11 mouse cellular contexts compared by ENCODE assay signal in genomic region chr17:28041298-28041697, GRCm38 (mm10). TPM values are rescaled to one million over a fixed set of nuclear protein-coding genes. Genes with fewer than 3 reads are reported as not detected.
DNase-seq lines count a peak whose midpoint lies in the region; ATAC-seq lines count a peak whose summit lies in the region.
"Had no signal": no experiment of that assay in that cellular context is flagged by ENCODE, and none has a peak within 500 bp of the region (broad histone marks: within the 10 kb centered on the region; RNA-seq: fewer than 3 reads in every experiment).

No protein-coding gene starts in this region.

- 85% methylated on average over 13 of the region's 13 CpGs for WGBS in embryonic facial prominence, embryonic 11.5 days
- WGBS in hindbrain, embryonic 12.5 days = 54% methylated on average over 13 of the region's 13 CpGs
- WGBS in midbrain, embryonic 15.5 days = 52% methylated on average over 13 of the region's 13 CpGs

- no peaks in the 10 kb centered on the region for H3K27me3 ChIP-seq in embryonic facial prominence, embryonic 11.5 days (ENCODE audit: control insufficient read depth, insufficient read depth, low read length)
- H3K27me3 ChIP-seq in hindbrain, embryonic 12.5 days = no peaks in the 10 kb centered on the region
- no peaks in the 10 kb centered on the region for H3K27me3 ChIP-seq in midbrain, embryonic 15.5 days (replicated peaks)

- H3K36me3 ChIP-seq in embryonic facial prominence, embryonic 11.5 days (replicated peaks; ENCODE audit: control insufficient read depth, insufficient read depth, low read depth, low read length) = no peaks in the 10 kb centered on the region
- peaks cover 14% of the 10 kb centered on the region; the same call in 1 of the 2 replicates for H3K36me3 ChIP-seq in hindbrain, embryonic 12.5 days
- no peaks in the 10 kb centered on the region for H3K36me3 ChIP-seq in midbrain, embryonic 15.5 days (replicated peaks)

- no peak overlapping the region; the same call in 1 of the 2 replicates for H3K4me2 ChIP-seq in embryonic facial prominence, embryonic 11.5 days (ENCODE audit: low read depth, low read length)
- peak overlapping the region; percentile 55 for H3K4me2 ChIP-seq in hindbrain, embryonic 12.5 days (replicated peaks)
- peak overlapping the region; percentile 55 for H3K4me2 ChIP-seq in midbrain, embryonic 15.5 days

- peak overlapping the region; percentile 39 for H3K9ac ChIP-seq in embryonic facial prominence, embryonic 11.5 days (replicated peaks; ENCODE audit: low read length)
- peak overlapping the region; percentile 67 for H3K9ac ChIP-seq in hindbrain, embryonic 12.5 days
- H3K9ac ChIP-seq in midbrain, embryonic 15.5 days = peak overlapping the region; percentile 44

- no peak overlapping the region for H3K4me3 ChIP-seq in embryonic facial prominence, embryonic 11.5 days (ENCODE audit: low read depth, low read length)
- peak overlapping the region; percentile 37 for H3K4me3 ChIP-seq in hindbrain, embryonic 12.5 days
- peak overlapping the region; percentile 35 for H3K4me3 ChIP-seq in midbrain, embryonic 15.5 days
- H3K4me3 ChIP-seq: heart, adult 2 months had no signal

- no peak for ATAC-seq in embryonic facial prominence, embryonic 11.5 days (replicated peaks; ENCODE audit: insufficient number of reproducible peaks, low FRiP score, low TSS enrichment, low read depth)
- ATAC-seq in hindbrain, embryonic 12.5 days (ENCODE audit: low FRiP score) = no peak
- no peak; the same call in 1 of the 2 replicates for ATAC-seq in midbrain, embryonic 15.5 days (replicated peaks)

- peaks cover 6% of the 10 kb centered on the region for H3K4me1 ChIP-seq in embryonic facial prominence, embryonic 11.5 days (ENCODE audit: control insufficient read depth, insufficient read depth, low read length)
- peaks cover 62% of the 10 kb centered on the region for H3K4me1 ChIP-seq in hindbrain, embryonic 12.5 days
- H3K4me1 ChIP-seq in midbrain, embryonic 15.5 days = peaks cover 63% of the 10 kb centered on the region

- 0 out of 2 replicates have a peak overlapping the region, but pooled peaks have one; percentile 2 for H3K27ac ChIP-seq in embryonic facial prominence, embryonic 11.5 days (replicated peaks; ENCODE audit: low read depth, low read length)
- peak overlapping the region; percentile 90 for H3K27ac ChIP-seq in hindbrain, embryonic 12.5 days
- peak overlapping the region; percentile 75 for H3K27ac ChIP-seq in midbrain, embryonic 15.5 days

- no peaks in the 10 kb centered on the region for H3K9me3 ChIP-seq in embryonic facial prominence, embryonic 11.5 days (replicated peaks; ENCODE audit: control insufficient read depth, low read length)
- H3K9me3 ChIP-seq in hindbrain, embryonic 12.5 days (replicated peaks) = no peaks in the 10 kb centered on the region
- H3K9me3 ChIP-seq in midbrain, embryonic 15.5 days = no peaks in the 10 kb centered on the region
- H3K9me3 ChIP-seq: G1E had no signal

- peak; percentile 44 for DNase-seq in embryo, embryonic 10 days (ENCODE audit: low spot score)
- DNase-seq in embryo, embryonic 9.5 days (ENCODE audit: extremely low spot score) = no peak
- DNase-seq in embryonic facial prominence, embryonic 11.5 days (ENCODE audit: low spot score) = no peak
- no peak for DNase-seq in thymus, postnatal 0 days (ENCODE audit: low spot score)
- no peak for DNase-seq in urinary bladder, postnatal 14 days (ENCODE audit: low spot score)
- DNase-seq in right cerebral cortex, postnatal 14 days = no peak
- DNase-seq: heart, adult 2 months; kidney, postnatal 36 days had no signal

RNA-seq across cellular contexts. Expression of gene Tcp11, which starts 39.1 kb away (rescaled TPM):
- 1.1 and 1.3 TPM in 2 replicates for polyA plus RNA-seq in embryonic facial prominence, embryonic 11.5 days (2014; fragmentation: Nextera tagmentation; extraction: Ambion mirVana)
- polyA plus RNA-seq in hindbrain, embryonic 12.5 days (2016; fragmentation: Nextera tagmentation; extraction: Ambion mirVana) = 1.9 and 2.6 TPM in 2 replicates
- polyA plus RNA-seq in midbrain, embryonic 15.5 days (2015; fragmentation: Nextera tagmentation; extraction: Ambion mirVana) = 1.9 and 2.2 TPM in 2 replicates
- polyA plus RNA-seq in thymus, postnatal 0 days (2015; fragmentation: Nextera tagmentation; extraction: Ambion mirVana) = 1.3 and 2.0 TPM in 2 replicates
- polyA plus RNA-seq: G1E had no signal

Comparison
In these comparisons a context has a peak if more than half of its experiments do, and no peak if none do; other contexts are left out.
1. H3K27ac ChIP-seq: peak in every context shown above with its lines; median percentile 90 in hindbrain, embryonic 12.5 days; 75 in midbrain, embryonic 15.5 days; 2 in embryonic facial prominence, embryonic 11.5 days.